Mouse (Mus musculus) heart, postnatal 36 days (tissue): ENCODE measurements around the gene Cd52. TPM values are rescaled to one million over a fixed set of nuclear protein-coding genes. Genes with fewer than 3 reads are reported as not detected.

Source experiments
- DNase-seq, 2 experiments: peaks; one replicate each; pipeline ENCODE4 v3.0.0; 2021 to 2022
- intact Hi-C: fragments of 180-260 bp; cut with DNase I; formaldehyde crosslinking; loops from one replicate; pipeline ENCODE4 v1.15.1; 2025
- total RNA-seq, 2 experiments: library from RNA; stranded (reverse); gene quantifications; 2 replicates each; pipeline ENCODE4 v1.2.3; 2021

Gene Cd52
- total RNA-seq, 2 experiments from 2014 or later = 3.1 to 4.6 TPM

- no peak for DNase-seq
- intact Hi-C loops = no loop called here
Measured at GRCm38 (mm10) chr4:134094004-134094564, 798 bp downstream of the Cd52 start.

GRCm38 (mm10) chr4:134092382-134093288 lies 2.2 kb downstream of the Cd52 start:
- intact Hi-C loops = no loop called here
- peak; percentile 59 to 63 for DNase-seq

DNA sequence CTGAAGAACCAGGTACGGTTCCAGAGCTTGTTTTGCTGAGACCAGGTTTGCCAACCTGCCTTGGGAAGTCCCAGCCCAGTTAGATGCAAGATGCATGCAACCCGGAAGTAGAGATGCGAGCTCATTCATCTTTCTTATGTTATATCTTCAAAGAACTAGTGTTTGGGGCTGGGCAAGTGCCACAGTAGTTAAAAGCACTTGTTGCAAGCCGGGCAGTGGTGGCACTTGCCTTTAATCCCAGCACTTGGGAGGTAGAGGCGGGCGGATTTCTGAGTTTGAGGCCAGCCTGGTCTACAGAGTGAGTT lies 3.7 kb downstream of the Cd52 start:
- no peak for DNase-seq
- intact Hi-C loops = loop anchor here (2.0 kb wide), 1 partner anchor 76 kb away; no protein-coding TSS in a partner anchor

- DNase-seq = no peak
- intact Hi-C loops = loop anchor here (2.0 kb wide), 1 partner anchor 76 kb away; no protein-coding TSS in a partner anchor
Measured at GRCm38 (mm10) chr4:134090521-134091224, 4.2 kb downstream of the Cd52 start.

DNA sequence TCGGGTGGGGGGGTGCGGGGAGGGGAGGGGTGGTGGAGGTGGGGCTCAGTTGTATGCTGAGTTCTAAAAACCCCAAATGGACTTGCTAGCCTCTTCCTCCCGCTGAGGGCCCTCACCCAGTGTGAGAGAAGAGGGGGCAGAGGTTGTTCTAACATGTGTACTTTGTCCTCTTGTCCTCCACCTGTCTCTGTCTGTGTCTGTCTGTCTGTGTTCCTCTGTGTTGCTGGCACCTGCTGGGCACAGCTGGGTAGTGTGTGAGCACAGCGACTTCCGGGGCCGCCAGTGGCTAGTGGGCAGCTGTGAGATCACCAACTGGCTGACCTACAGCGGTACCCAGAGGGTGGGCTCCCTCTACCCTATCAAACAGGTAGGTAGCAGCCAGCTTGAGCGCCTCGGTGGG lies 5.9 kb downstream of the Cd52 start:
- intact Hi-C loops = no loop called here
- no peak for DNase-seq

- intact Hi-C loops = loop anchor here (2.0 kb wide), 1 partner anchor 51 kb away; no protein-coding TSS in a partner anchor
- DNase-seq = no peak
Measured at GRCm38 (mm10) chr4:134087412-134087811, 7.5 kb downstream of the Cd52 start.

GRCm38 (mm10) chr4:134084999-134085398 lies 9.9 kb downstream of the Cd52 start:
- no peak for DNase-seq
- intact Hi-C loops = no loop called here

- DNase-seq = no peak
- intact Hi-C loops = no loop called here
Measured at GRCm38 (mm10) chr4:134082460-134082859, 12.4 kb downstream of the Cd52 start.

DNA sequence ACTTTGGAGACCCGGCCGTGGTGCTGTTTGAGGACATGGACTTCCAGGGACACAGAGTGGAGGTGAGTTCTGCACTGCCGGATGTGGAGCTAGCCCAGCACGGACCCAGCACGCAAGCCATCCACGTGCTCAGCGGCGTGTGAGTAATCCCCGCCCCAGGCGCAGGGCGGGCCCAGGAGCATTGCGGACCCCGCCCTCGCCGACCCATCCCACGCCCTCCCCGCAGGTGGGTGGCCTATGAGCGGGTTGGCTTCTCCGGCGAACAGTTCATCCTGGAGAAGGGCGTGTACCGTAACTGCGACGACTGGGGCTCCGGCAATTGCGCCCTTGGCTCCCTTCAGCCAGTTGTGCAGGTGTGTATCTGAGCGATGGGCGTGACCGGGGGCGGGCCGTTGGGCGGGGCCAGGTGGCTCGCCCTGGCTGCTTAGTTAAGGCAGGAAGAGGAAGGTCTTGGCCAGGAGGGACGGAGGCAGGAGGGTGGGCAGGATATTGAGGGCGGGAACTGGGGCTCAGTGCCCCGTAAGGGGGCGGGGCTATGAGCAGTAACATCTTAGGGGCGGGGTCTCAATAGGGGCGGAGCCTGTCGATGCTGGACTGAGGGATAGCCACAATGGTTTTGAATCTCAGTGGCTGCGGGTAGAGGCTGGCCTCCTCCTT lies 13.0 kb downstream of the Cd52 start:
- intact Hi-C loops = no loop called here
- peak; percentile 29 to 34 for DNase-seq

DNA sequence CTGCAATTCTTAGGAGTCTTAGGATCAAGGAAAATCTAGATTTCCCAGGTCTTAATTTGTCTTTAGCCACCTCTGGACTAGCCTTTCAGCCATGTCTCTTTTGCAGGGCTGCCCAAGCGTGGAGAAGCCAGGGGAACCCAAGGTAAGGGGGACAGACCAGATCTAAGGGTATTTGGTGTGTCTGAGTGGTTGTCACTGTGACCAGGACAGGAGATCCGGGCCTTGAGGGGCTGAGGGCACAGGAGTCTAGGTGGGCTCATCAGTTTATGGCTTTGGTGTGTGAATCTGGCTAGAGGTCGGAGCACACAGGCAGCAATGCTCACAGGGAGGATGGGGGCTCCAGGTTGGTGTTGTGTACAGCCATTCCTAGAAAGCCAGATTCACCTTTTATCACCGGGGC lies 14.2 kb downstream of the Cd52 start:
- intact Hi-C loops = no loop called here
- no peak for DNase-seq

GRCm38 (mm10) chr4:134078694-134079093 lies 16.2 kb downstream of the Cd52 start:
- intact Hi-C loops = loop anchor here (2.0 kb wide), 1 partner anchor 42 kb away; no protein-coding TSS in a partner anchor
- no peak for DNase-seq

DNA sequence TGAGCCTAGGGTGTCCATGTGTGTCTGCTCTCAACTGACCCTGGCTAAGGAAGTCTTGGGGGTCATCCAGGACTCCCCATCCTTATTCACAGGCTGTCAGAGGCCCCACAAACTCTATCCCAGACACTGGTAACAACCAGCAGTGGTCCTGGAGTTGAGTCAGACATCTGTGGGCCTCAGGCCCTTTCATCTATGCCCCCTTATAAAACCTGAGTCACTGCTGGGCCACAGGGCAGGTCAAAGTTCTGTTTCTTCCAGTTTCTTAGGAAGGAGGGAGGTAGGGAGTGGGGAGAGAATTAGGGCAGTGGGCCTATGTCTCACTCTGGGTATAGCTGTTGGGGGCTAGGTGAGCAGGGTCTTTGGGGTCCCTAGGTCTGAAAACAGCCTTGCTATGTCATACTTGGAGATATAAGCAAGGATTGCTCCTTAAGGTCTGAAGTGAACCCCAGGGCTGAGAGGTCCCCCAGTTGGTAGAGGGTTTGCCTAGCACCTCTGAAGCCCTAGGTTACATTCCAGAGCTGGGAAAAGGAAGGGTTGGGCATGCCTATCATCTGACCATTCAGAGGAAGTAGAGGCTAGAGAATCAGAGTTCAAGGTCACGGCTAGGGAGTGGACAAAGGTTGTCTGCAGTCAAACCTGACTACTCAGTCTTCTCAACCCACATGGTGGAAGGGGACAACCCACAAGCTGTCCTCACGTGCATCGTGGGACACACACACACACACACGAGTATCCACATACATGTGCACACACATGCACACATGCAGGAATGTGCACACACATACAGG lies 25.9 kb downstream of the Cd52 start:
- intact Hi-C loops = no loop called here
- no peak for DNase-seq

DNA sequence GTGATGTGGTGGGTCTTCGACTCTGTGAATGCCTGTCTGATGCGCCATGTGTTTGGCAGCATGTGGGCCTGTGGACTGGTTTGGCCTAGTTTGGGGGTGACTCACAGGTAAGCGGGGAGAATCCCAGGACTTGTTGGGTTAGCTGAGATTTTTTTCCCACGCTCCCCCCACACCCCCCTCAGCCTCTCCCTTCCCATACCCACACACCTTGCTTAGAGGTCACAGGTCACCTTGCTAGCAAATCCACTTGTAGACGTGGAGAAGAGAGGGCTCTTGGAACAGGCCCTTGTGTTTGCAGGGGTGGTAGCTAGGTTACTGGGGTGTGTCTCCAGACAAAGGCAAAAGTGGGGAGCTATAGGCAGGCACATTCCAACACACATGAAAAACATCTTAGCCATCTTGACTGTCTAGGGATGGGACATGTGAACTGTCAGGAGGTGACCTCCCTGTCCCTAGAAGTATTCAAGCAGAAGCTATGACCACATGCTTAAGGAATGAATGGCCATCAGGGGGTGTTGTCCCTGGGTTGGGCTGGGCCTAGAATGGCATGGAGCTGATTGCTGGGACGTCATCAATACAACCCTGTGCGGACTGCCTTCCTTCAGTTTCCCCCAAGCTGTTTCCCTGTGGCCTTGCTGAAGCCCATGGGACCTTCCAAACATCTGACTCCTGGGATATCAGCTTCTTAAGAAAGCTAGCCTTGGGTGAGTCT lies 26.9 kb downstream of the Cd52 start:
- intact Hi-C loops = no loop called here
- DNase-seq = no peak

DNA sequence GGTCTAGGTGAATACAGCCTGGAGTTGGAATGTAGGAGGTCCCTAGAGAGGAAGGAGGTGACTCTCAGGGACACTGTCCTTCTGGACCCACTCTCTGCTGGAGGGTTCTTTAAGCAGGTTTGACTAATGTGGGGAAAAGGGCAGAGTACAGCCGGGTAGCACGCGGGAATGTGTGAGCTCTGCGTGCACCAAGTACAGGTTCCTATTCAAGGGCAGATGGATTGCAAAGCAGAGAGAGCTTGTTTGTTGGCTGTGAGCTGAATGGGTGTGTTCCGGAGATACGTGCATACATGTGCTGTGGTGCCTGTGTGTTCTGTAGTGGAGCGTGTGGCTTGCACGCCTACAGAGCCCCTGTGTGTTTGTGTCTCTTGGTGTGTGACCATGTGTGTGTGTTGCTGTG lies 27.5 kb downstream of the Cd52 start:
- no peak for DNase-seq
- intact Hi-C loops = no loop called here

GRCm38 (mm10) chr4:134065431-134066004 lies 29.4 kb downstream of the Cd52 start:
- no peak for DNase-seq
- intact Hi-C loops = no loop called here

DNA sequence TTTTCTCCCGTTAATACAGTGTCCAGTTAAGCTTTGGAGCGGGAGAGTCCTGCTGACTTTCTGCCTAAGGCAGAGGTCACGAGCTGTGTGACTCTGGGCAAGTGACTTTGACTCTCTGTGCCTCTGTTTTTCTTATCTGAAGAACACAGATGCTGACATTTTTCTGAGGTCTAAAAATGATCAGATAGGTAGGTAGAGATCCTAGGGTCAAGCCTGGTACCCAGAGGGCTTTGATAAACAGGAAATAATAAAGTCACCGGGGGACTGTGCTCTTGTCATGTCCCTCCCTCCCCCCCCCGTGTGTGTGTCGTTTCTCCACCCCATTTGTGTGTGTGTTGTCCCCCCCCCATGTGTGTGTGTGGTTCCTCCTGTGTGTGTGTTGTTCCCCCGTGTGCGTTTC lies 32.3 kb downstream of the Cd52 start:
- intact Hi-C loops = no loop called here
- no peak for DNase-seq

DNA sequence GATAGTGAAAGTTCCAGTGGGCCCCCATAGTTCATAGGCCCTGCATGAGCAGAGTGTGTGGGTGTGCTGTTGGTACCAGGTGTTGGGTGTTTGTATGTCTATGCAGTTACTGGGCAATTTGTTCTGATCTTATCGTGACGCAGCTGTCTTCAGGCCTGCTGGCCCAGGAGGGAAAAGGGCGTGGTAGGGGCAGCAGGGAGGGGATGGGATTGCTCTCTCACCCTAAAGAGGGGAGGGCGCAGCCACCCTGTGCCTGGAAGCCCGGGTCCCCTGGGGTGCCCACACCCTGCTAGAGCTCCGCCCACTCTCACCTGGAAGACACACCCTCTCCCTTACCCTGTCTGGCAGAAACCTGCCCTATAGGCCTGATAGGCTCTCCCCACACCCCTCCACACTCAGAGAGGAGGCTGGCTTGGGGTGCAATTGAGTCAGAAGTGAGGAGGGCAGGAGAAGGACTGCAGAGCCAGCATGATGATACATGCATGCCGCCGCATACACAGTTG lies 32.9 kb downstream of the Cd52 start:
- no peak for DNase-seq
- intact Hi-C loops = no loop called here

- DNase-seq = no peak
- intact Hi-C loops = no loop called here
Measured at GRCm38 (mm10) chr4:134061166-134061830, 33.6 kb downstream of the Cd52 start.
